Mouse (Mus musculus) spleen, adult 2 months (tissue): ENCODE results near the gene Nav2.

Source experiments
- CTCF ChIP-seq: fragments of 200-500 bp; IDR thresholded peaks from 2 replicates; pipeline ENCODE4 v1.5.1; 2011; ENCODE audit warnings: mild to moderate bottlenecking, inconsistent platforms; ENCODE audit not compliant: insufficient read depth, insufficient read length, insufficient replicate concordance; ENCODE audit errors: extremely low read depth
- POLR2A ChIP-seq: fragments of 200-500 bp; IDR thresholded peaks from 2 replicates; pipeline ENCODE4 v1.6.1; 2011; ENCODE audit warnings: low read depth, low read length, inconsistent platforms

DNA sequence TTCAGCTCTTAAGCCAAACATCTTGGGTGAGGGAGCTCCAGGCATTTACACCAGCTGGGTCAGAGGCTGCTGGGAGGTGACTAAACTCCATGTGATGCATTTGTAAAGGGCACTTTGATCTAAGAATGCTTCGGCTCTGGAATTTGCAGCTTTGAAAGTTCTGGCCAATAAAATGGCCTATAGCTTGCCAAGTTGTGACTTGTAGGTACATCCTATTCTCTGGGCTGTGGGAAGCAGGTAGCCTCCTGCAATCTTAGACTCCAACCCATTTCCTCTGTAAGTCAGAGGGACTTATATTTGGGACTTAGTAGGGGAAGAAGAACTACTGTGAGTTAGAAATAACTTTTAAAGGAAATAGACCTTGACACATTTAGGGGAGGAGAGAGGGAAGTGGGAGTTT is 47.6 kb upstream of the Nav2 start:
- TF ChIP-seq CTCF (no peak), POLR2A (no peak)
